Mouse (Mus musculus): ENCODE measurements around the gene Arhgef10l.

- TF ChIP-seq POLR2A (IDR thresholded peaks at IDR 0.05; ENCODE audit: low read depth, low read length) (no peak), CTCF (IDR thresholded peaks at IDR 0.05; ENCODE audit: extremely low read depth, insufficient read length, insufficient replicate concordance, low read depth, low read length) (no peak)
These were observed 109.3 kb downstream of the Arhgef10l start for GRCm38 (mm10) chr4:140556561-140556960.
